Mouse (Mus musculus) forebrain, embryonic 11.5 days (tissue): ENCODE results near the gene Gm7978. TPM values are rescaled to one million over a fixed set of nuclear protein-coding genes. Genes with fewer than 3 reads are reported as not detected.
"Not testable (repeated sequence)": the region's sequence is repeated elsewhere in the genome, so short reads cannot be mapped to it uniquely, and the experiment has no call there.

ENCODE experiments used
- ATAC-seq: fragments of 200-750 bp; cut with Nextera tagmentation; replicated peaks from 2 replicates; pipeline ENCODE4 v1.8.0; 2017; ENCODE audit warnings: moderate TSS enrichment; ENCODE audit not compliant: low FRiP score
- DNase-seq: peaks from one replicate; pipeline ENCODE4 v3.0.0-alpha.2; 2017; ENCODE audit warnings: low spot score
- H3K27ac ChIP-seq: fragments of 300-500 bp; sonication (generic); 2 replicates; pipeline ENCODE4 v1.5.1; 2014; ENCODE audit warnings: low read depth, low read length
- H3K27me3 ChIP-seq: fragments of 300-500 bp; sonication (generic); 2 replicates; pipeline ENCODE4 v1.6.1; 2014; ENCODE audit warnings: mild to moderate bottlenecking, low read length, mixed read lengths; ENCODE audit not compliant: control insufficient read depth, insufficient read depth
- H3K36me3 ChIP-seq: fragments of 300-500 bp; sonication (generic); 2 replicates; pipeline ENCODE4 v1.6.1; 2014; ENCODE audit warnings: mild to moderate bottlenecking, low read length, moderate library complexity, mixed read lengths; ENCODE audit not compliant: control insufficient read depth, insufficient read depth
- H3K4me1 ChIP-seq: fragments of 300-500 bp; sonication (generic); replicated peaks from 2 replicates; pipeline ENCODE4 v1.6.1; 2014; ENCODE audit warnings: low read length, mixed read lengths; ENCODE audit not compliant: control insufficient read depth, insufficient read depth
- H3K4me2 ChIP-seq: fragments of 300-500 bp; sonication (generic); 2 replicates; pipeline ENCODE4 v1.6.1; 2014; ENCODE audit warnings: low read depth, mild to moderate bottlenecking, low read length, moderate library complexity, mixed read lengths; ENCODE audit not compliant: severe bottlenecking
- H3K4me3 ChIP-seq: fragments of 300-500 bp; sonication (generic); 2 replicates; pipeline ENCODE4 v1.5.1; 2014; ENCODE audit warnings: low read depth, low read length
- H3K9ac ChIP-seq: fragments of 300-500 bp; sonication (generic); 2 replicates; pipeline ENCODE4 v1.6.1; 2014; ENCODE audit warnings: low read length
- H3K9me3 ChIP-seq: fragments of 300-500 bp; sonication (generic); 2 replicates; pipeline ENCODE4 v1.6.1; 2016; ENCODE audit warnings: low read length, mixed read lengths; ENCODE audit not compliant: control insufficient read depth
- WGBS: fragments of 180-500 bp; shearing (Covaris S2); extraction: QIAGEN DNeasy Blood & Tissue Kit; methylation state at CpG from one replicate; pipeline ENCODE4 v1.1.7; 2014; 5-methylcytosine and 5-hydroxymethylcytosine counted together
- polyA plus RNA-seq: library from polyadenylated mRNA; unstranded; fragments of >200 nt; fragmentation: Nextera tagmentation; extraction: Ambion mirVana; gene quantifications from 2 replicates; pipeline ENCODE4 v1.2.1, GENCODE M21; 2014

Gm7978 gene
- polyA plus RNA-seq, result not detected in 2 replicates

- not testable (repeated sequence) for H3K27ac ChIP-seq, H3K4me3 ChIP-seq, H3K27me3 ChIP-seq, H3K36me3 ChIP-seq, H3K9me3 ChIP-seq, H3K4me1 ChIP-seq, DNase-seq, H3K9ac ChIP-seq, ATAC-seq, H3K4me2 ChIP-seq
- no CpG with 5 or more reads among the region's 1 CpGs for WGBS
Measured at GRCm38 (mm10) chr5:95736073-95736472, at the start of gene Gm7978. TSS of gene Gm7978 (minus strand) at chr5:95736173.

GRCm38 (mm10) chr5:95775690-95776089, 39.7 kb upstream of the Gm7978 start, which contains the start of gene E330014E10Rik:
TSS of gene E330014E10Rik (plus strand) at chr5:95775990.
- H3K4me2 ChIP-seq, H3K4me1 ChIP-seq, H3K9me3 ChIP-seq, H3K4me3 ChIP-seq, ATAC-seq, H3K36me3 ChIP-seq, H3K27ac ChIP-seq, H3K27me3 ChIP-seq, H3K9ac ChIP-seq, DNase-seq: not testable (repeated sequence)
- no CpG with 5 or more reads among the region's 2 CpGs for WGBS

GRCm38 (mm10) chr5:95741714-95742113, 5.7 kb upstream of the Gm7978 start, which contains the start of gene Gm7982:
TSS of gene Gm7982 (plus strand) at chr5:95742014.
- not testable (repeated sequence) for ATAC-seq, H3K36me3 ChIP-seq, H3K9ac ChIP-seq, DNase-seq, H3K9me3 ChIP-seq, H3K4me1 ChIP-seq, H3K27ac ChIP-seq, H3K4me2 ChIP-seq, H3K27me3 ChIP-seq, H3K4me3 ChIP-seq
- no CpG with 5 or more reads among the region's 3 CpGs for WGBS

Other genes starting within 250 kb of the Gm7978 start
- gene Gm3286, start 225.4 kb downstream of the Gm7978 start, polyA plus RNA-seq, result not detected in 2 replicates
- not detected in 2 replicates for gene Gm7971, start 141.3 kb downstream of the Gm7978 start, polyA plus RNA-seq
- gene Gm7982, start 5.8 kb upstream of the Gm7978 start, polyA plus RNA-seq, result not detected in 2 replicates
- not detected in 2 replicates for gene E330014E10Rik, start 39.8 kb upstream of the Gm7978 start, polyA plus RNA-seq
- 0.40 and 1.2 TPM in 2 replicates for gene Cxcl13, start 220.8 kb upstream of the Gm7978 start, polyA plus RNA-seq